Mouse (Mus musculus) left cerebral cortex, adult 9 months (tissue): Measurements from ENCODE around the gene Npy5r.

Experiments used
- DNase-seq, 2 experiments: peaks; one replicate each; pipeline ENCODE4 v3.0.0; 2022; ENCODE audit warnings: low spot score in 2 of 2

Npy5r gene

GRCm38 (mm10) chr8:66687511-66688329, at the start of gene Npy5r:
Gene Npy5r, minus strand, starts transcription at chr8:66688128.
- peak in 1 of 2 experiments; percentile 26 for DNase-seq

DNA sequence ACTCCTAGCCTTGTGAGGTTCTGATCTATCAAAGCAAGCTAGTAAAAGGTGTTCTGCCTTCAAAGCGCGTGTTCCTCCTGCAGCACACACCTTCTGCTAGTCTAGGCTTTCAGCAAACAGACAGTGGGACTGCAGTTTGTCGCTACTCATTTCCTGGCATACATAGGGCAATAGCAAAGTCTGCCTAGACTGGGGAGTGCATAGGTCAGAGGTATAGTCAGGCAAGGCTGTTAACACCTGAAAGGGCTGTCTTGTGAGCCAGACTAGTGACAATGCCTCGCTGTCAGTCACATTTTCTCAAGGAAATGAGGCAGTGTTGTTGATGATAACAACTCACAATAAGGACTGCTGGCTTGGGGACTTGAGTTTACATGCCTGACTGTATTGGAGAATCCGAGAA, 44.0 kb upstream of the Npy5r start:
- no peak for DNase-seq

GRCm38 (mm10) chr8:66729446-66729845, 41.5 kb upstream of the Npy5r start:
- DNase-seq = no peak

DNA sequence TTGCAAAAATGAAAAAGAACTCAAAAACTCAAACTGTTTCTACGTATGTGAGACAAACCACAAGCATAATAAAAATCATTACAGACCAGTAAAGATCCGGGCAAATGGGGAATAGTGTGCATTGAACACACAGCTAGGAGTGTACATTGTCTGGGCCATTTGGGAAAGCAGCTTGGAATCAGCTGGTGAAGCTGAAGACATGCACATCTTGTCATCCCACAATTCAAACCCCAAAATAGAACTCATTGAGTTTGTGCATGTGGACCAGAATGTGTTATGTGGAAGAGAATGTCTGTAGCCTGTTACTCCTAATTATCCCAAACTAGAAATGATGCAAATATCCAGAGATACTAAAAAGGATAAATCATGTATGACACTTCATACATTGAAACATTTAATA, 34.9 kb upstream of the Npy5r start:
- DNase-seq = peak in 1 of 2 experiments; percentile 21

DNA sequence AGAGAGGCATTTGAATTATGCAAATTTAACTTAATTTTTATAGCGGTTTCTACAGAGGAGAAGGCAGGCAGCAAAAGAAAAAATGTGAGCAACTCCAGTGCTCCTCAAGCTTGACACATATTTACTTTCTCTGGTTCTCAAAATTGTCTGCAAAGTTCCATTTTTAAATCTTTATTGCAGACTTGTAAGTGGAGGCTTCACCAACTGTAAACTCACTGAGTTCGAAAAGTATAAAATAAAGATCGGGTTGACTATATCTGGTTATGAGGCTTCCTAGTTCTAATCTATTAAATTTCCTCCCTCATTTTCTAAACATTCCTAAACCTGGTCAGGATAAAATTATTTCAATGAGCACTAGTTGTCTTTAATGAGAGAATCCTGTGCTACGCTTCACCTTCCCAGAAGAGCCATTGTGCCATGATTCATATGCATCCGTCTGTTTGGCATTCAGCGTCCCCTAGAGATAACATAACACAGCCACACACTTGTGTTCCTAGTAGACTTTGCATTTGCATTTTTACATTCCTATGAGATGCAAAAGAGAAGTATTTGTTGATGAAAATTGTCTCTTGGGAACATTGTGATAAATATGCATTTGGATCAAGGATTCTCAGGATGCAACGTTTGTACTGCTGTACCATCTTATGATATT, 26.5 kb upstream of the Npy5r start:
- no peak for DNase-seq

- no peak for DNase-seq
Observed at GRCm38 (mm10) chr8:66698782-66699181, 10.9 kb upstream of the Npy5r start.

DNA sequence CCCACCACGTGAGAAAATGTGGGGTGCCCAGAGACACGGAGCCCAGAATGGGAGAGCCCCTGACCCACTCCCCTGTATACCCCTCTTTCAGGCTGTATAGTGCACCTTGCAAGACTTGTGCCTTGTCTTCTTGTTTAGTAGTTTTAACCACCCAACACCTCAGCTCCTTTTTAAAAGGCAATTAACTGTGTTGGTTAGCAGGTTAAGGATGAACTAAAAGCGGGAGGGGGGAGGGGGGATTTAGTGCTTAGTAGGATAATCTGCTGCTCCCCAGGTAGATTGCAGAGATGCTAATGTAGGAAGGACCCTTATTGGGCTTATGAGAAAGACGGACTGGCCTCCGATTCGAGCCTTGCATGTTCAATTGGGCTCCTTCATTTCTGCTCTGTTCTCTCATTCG, 10.1 kb upstream of the Npy5r start:
- DNase-seq = no peak

DNA sequence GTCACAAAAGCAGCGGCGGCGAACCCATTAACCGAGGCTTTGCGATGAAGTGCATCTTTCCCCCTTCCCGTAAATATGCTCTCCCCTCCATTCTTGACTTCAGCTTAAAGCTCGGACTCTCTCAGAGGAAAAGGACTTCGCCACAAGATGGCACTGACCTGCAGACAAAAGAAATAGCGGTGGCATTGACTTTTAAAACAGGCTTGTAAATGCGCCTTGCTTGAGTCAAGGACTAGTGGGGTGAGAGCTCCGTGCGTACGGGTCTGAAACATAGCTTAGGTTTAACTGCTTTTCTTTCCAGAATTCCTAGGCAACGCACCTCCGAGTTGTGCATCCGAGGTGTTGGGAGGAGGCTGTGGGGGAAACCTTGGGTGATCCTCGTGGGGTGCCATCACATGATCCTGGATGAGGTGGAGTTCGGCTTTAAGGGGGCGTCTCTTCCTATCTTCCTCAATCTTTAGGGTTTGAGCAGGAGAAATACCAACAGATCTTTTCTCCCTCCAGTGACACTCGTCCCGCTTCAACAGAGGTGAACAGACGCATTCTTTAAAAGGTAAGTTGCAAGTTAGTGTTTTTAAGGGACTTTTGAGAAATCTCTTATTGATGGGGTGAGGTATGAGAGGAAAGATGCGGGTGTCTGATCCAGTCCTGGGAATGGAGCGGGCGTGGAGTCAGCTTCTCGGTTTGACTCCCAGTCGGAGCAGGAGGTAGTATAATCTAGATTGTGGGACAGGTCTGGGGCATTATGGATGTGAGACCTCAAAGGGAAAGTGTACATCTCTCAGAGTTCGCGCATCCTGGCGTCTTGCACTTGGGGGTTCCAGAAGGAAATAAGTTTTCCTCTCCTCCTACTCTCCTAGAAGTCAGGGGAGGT, 9.3 kb upstream of the Npy5r start, which contains the start of gene Npy1r:
TSS of gene Npy1r (plus strand) at position 223 of the 874 bp plus-strand sequence.
- peak; percentile 52 to 72 for DNase-seq

DNA sequence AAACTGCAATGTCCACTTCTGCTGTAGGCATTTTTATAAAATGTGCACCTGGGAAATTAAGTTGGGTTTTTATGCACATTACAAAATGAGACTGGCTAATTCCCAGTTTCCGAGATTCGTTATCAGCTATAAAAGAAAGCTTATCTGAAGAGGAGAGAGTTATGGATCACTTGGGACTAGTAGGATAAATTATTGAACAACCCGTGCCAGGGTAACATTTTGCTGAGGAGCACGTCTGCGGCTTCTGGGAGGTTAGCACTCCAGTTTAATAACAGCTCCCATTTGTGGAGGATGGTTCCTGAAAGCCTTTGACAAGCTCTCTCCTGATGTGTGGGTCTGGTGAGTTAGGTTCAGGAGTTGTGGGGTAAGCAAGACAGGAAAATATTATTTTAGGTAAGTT, 2.5 kb upstream of the Npy5r start:
- no peak for DNase-seq

- no peak for DNase-seq
Observed at GRCm38 (mm10) chr8:66688799-66689198, 871 bp upstream of the Npy5r start.

- peak in 1 of 2 experiments; percentile 10 for DNase-seq
Observed at GRCm38 (mm10) chr8:66688395-66688794, 467 bp upstream of the Npy5r start.

- DNase-seq = no peak
Observed at GRCm38 (mm10) chr8:66681261-66681660, 6.7 kb downstream of the Npy5r start.

- DNase-seq = no peak
Observed at GRCm38 (mm10) chr8:66630721-66631120, 57.2 kb downstream of the Npy5r start.
